Mouse (Mus musculus) ES-E14 (cell line): Measurements from ENCODE around the gene Klhdc4. TPM values are rescaled to one million over a fixed set of nuclear protein-coding genes. Genes with fewer than 3 reads are reported as not detected.

Experiments
- DNase-seq: peaks from one replicate; pipeline ENCODE4 v3.0.0-alpha.2; 2013; ENCODE audit warnings: low read depth, low spot score
- H3K27ac ChIP-seq: 2 replicates; pipeline ENCODE4 v1.5.1; 2012; ENCODE audit warnings: low read depth, mild to moderate bottlenecking, low read length, moderate library complexity, mixed read lengths; ENCODE audit not compliant: poor library complexity, insufficient read depth, severe bottlenecking
- H3K36me3 ChIP-seq: 2 replicates; pipeline ENCODE4 v1.6.1; 2012; ENCODE audit warnings: mild to moderate bottlenecking, low read length, moderate library complexity, mixed read lengths; ENCODE audit not compliant: control insufficient read depth, poor library complexity, insufficient read depth, severe bottlenecking
- H3K4me1 ChIP-seq, 2 experiments: fragments of 150-350 bp in 1 of 2; sonication (generic) in 1 of 2; 2 replicates each; pipeline ENCODE4 v1.6.1; 2012; ENCODE audit warnings: low read length in 2 of 2, mild to moderate bottlenecking in 1 of 2, mixed read lengths in 1 of 2; ENCODE audit not compliant: control insufficient read depth in 2 of 2, insufficient read depth in 2 of 2, poor library complexity in 1 of 2
- H3K4me3 ChIP-seq, 2 experiments: fragments of 150-350 bp in 1 of 2; sonication (generic) in 1 of 2; 2 replicates each; pipeline ENCODE4 v1.5.1; 2012; ENCODE audit warnings: low read length in 2 of 2, low read depth in 1 of 2, mild to moderate bottlenecking in 1 of 2, mixed read lengths in 1 of 2; ENCODE audit not compliant: insufficient read depth in 1 of 2, poor library complexity in 1 of 2, severe bottlenecking in 1 of 2
- H3K9ac ChIP-seq: 2 replicates; pipeline ENCODE4 v1.6.1; 2012; ENCODE audit warnings: low read depth, mild to moderate bottlenecking, low read length, mixed read lengths; ENCODE audit not compliant: poor library complexity, insufficient read depth, severe bottlenecking
- H3K9me3 ChIP-seq: fragments of 150-350 bp; sonication (generic); 2 replicates; pipeline ENCODE4 v1.6.1; 2012; ENCODE audit warnings: low read depth, mild to moderate bottlenecking, low read length; ENCODE audit not compliant: control insufficient read depth, insufficient read depth
- CHD2 ChIP-seq: IDR thresholded peaks from 2 replicates; pipeline ENCODE4 v1.6.1; 2014; ENCODE audit warnings: mild to moderate bottlenecking, low read depth, low read length, inconsistent platforms
- HCFC1 ChIP-seq: IDR thresholded peaks from 2 replicates; pipeline ENCODE4 v1.6.1; 2012; ENCODE audit warnings: low read length, inconsistent platforms, borderline replicate concordance; ENCODE audit not compliant: insufficient read depth
- MAFK ChIP-seq: IDR thresholded peaks from 2 replicates; pipeline ENCODE4 v1.6.1; 2014; ENCODE audit warnings: mild to moderate bottlenecking, low read depth, low read length, inconsistent platforms; ENCODE audit not compliant: insufficient read depth
- ZC3H11A ChIP-seq: IDR thresholded peaks from 2 replicates; pipeline ENCODE4 v1.6.1; 2012; ENCODE audit warnings: low read depth, mild to moderate bottlenecking, inconsistent platforms, low read length, borderline replicate concordance
- ZNF384 ChIP-seq: IDR thresholded peaks from 2 replicates; pipeline ENCODE4 v1.6.1; 2012; ENCODE audit warnings: low read depth, low read length, inconsistent platforms
- in situ Hi-C, 2 experiments: fragments of 600-800 bp; cut with MboI; formaldehyde crosslinking; loops; one replicate each; pipeline ENCODE4 v1.15.1; 2025; ENCODE audit warnings: low sequenced_read_pairs in 2 of 2, inconsistent platforms in 1 of 2; ENCODE audit not compliant: unreplicated experiment in 2 of 2
- total RNA-seq: library from RNA; depleted of rRNA; stranded (reverse); fragments of 300-350 nt; gene quantifications from 2 replicates; pipeline ENCODE4 v1.2.3, GENCODE M21; 2012

Gene Klhdc4
- total RNA-seq, 1 experiment = 65.9 TPM

GRCm38 (mm10) chr8:121844765-121845164, 15.4 kb upstream of the Klhdc4 start:
- in situ Hi-C loops = loop anchor here in 1 of 2 experiments (10.0 kb wide), 1 partner anchor 90 kb away; no protein-coding TSS in a partner anchor
- H3K27ac ChIP-seq = no peak overlapping the region
- no peak overlapping the region for H3K4me3 ChIP-seq

GRCm38 (mm10) chr8:121843184-121843733, 13.9 kb upstream of the Klhdc4 start:
- Histone ChIP-seq H3K4me3 (no peak overlapping the region), H3K27ac (no peak overlapping the region), H3K36me3 (no peaks in the 10 kb centered on the region), H3K9ac (no peak overlapping the region), H3K4me1 (no peaks in the 10 kb centered on the region), H3K9me3 (no peaks in the 10 kb centered on the region)
- TF ChIP-seq ZNF384 (no peak), HCFC1 (no peak), ZC3H11A (no peak), MAFK (no peak)
- in situ Hi-C loops = loop anchor here in 1 of 2 experiments (10.0 kb wide), 1 partner anchor 92 kb away; no protein-coding TSS in a partner anchor
- no peak for DNase-seq

More at GRCm38 (mm10) chr8:121844765-121845164, 15.4 kb upstream of the Klhdc4 start:
- DNase-seq = no peak
- no peak for TF ChIP-seq CHD2
- TF ChIP-seq ZC3H11A = no peak
- no peak for TF ChIP-seq HCFC1
- no peak for TF ChIP-seq MAFK
- TF ChIP-seq ZNF384 = no peak
- Histone ChIP-seq H3K4me1 (peaks cover 0 to under 1% of the 10 kb centered on the region in 2 experiments; a peak in 1 of 4 replicates), H3K9me3 (no peaks in the 10 kb centered on the region), H3K36me3 (no peaks in the 10 kb centered on the region), H3K9ac (no peak overlapping the region)

- DNase-seq = no peak
- H3K4me1 ChIP-seq = no peaks in the 10 kb centered on the region
- no peak overlapping the region for H3K27ac ChIP-seq
- no peaks in the 10 kb centered on the region for H3K36me3 ChIP-seq
- no peak overlapping the region for H3K4me3 ChIP-seq
- in situ Hi-C loops = loop anchor here in 1 of 2 experiments (10.0 kb wide), 1 partner anchor 92 kb away; no protein-coding TSS in a partner anchor
- H3K9me3 ChIP-seq = no peaks in the 10 kb centered on the region
- H3K9ac ChIP-seq = no peak overlapping the region
- no peak for TF ChIP-seq CHD2
- TF ChIP-seq ZC3H11A = no peak
- TF ChIP-seq HCFC1 = no peak
- no peak for TF ChIP-seq ZNF384
- TF ChIP-seq MAFK = no peak
Observed at GRCm38 (mm10) chr8:121842064-121842955, 12.9 kb upstream of the Klhdc4 start.

- no peaks in the 10 kb centered on the region for H3K4me1 ChIP-seq
- H3K4me3 ChIP-seq = peak overlapping the region in 1 of 2 experiments; percentile 23; a peak in 2 of 4 replicates
- TF ChIP-seq MAFK (peak; percentile 64; the same call in 1 of the 2 replicates), HCFC1 (no peak), CHD2 (no peak), ZC3H11A (no peak), ZNF384 (no peak)
- 0 out of 2 replicates have a peak overlapping the region, but pooled peaks have one; percentile 27 for H3K9ac ChIP-seq
- no peak overlapping the region for H3K27ac ChIP-seq
- in situ Hi-C loops = loop anchor here in 1 of 2 experiments (10.0 kb wide), 1 partner anchor 94 kb away; no protein-coding TSS in a partner anchor
- H3K9me3 ChIP-seq = no peaks in the 10 kb centered on the region
- peak; percentile 81 for DNase-seq
- no peaks in the 10 kb centered on the region for H3K36me3 ChIP-seq
Observed at GRCm38 (mm10) chr8:121841242-121841641, 11.9 kb upstream of the Klhdc4 start.
